Mouse (Mus musculus): ENCODE results near the gene Zfp276. TPM values are rescaled to one million over a fixed set of nuclear protein-coding genes. Genes with fewer than 3 reads are reported as not detected.

Gene Zfp276
- total and polyA plus RNA-seq, 2 experiments from 2014 or later, result 14.8 to 37.3 TPM

- no peak overlapping the region for H3K4me2 ChIP-seq (ENCODE audit: low read depth)
- DNase-seq (peak; percentile 23), ATAC-seq (no peak)
- H3K9me3 ChIP-seq (ENCODE audit: low read length), result no peaks in the 10 kb centered on the region
- H3K27me3 ChIP-seq (ENCODE audit: insufficient read depth, low read length), result no peaks in the 10 kb centered on the region
- H3K27ac ChIP-seq (ENCODE audit: low read depth, low read length), result no peak overlapping the region
- WGBS, result 69% methylated on average over 4 of the region's 4 CpGs
- no peaks in the 10 kb centered on the region for H3K4me1 ChIP-seq (ENCODE audit: insufficient read depth)
- no peak overlapping the region for H3K4me3 ChIP-seq (ENCODE audit: low read depth, low read length)
- TF ChIP-seq CTCF (IDR thresholded peaks at IDR 0.05; ENCODE audit: low read depth), result peak; percentile 57
- no peak overlapping the region for H3K9ac ChIP-seq
- H3K36me3 ChIP-seq (ENCODE audit: insufficient read depth), result no peaks in the 10 kb centered on the region
Measured at GRCm38 (mm10) chr8:123290166-123290565, 36.2 kb downstream of the Zfp276 start.

DNA sequence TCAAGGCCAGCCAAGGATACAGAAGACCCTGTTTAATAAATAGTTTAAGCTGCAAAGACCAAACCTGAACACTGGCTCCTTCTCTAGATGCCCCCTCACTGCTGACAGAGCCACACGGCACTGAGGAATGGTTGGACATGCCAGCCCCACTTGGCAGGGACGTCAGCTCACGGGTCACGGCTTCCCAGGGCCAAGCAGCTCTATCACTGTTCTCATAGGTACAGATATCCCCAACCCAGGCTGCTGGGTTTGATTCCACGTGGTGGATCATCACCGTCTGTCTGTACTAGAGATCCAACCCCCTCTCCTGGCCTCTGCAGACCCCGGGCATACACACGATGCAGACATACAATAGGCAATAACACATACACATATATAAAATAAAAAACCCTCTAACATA, 36.7 kb downstream of the Zfp276 start:
- TF ChIP-seq CTCF (IDR thresholded peaks at IDR 0.05; ENCODE audit: low read depth), result no peak
- no peaks in the 10 kb centered on the region for H3K9me3 ChIP-seq (ENCODE audit: low read length)
- H3K36me3 ChIP-seq (ENCODE audit: insufficient read depth), result no peaks in the 10 kb centered on the region
- H3K4me2 ChIP-seq (ENCODE audit: low read depth), result no peak overlapping the region
- DNase-seq, result no peak
- 92% methylated on average over 8 of the region's 8 CpGs for WGBS
- no peak overlapping the region for H3K9ac ChIP-seq
- no peak overlapping the region for H3K27ac ChIP-seq (ENCODE audit: low read depth, low read length)
- H3K27me3 ChIP-seq (ENCODE audit: insufficient read depth, low read length), result no peaks in the 10 kb centered on the region
- H3K4me1 ChIP-seq (ENCODE audit: insufficient read depth), result no peaks in the 10 kb centered on the region
- ATAC-seq, result no peak
- no peak overlapping the region for H3K4me3 ChIP-seq (ENCODE audit: low read depth, low read length)

DNA sequence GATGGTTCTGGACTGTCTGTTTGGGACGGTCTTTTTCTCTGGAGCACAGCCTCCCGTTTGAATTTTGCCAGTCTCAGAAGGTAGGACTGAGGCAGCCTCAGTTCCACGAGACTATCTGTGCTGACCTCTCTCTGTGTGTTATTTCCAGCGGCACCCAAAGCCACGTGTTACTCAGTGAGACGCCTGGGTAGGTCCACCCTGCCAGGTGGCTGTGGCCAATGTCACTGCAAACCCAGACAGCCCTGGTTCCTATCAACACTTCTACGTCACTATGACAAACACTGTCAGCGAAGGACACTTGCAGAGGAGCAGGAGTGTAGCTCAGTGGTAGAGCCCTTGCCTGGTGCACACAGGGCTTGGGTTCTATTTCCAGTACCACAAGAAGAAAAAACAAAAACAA, 37.7 kb downstream of the Zfp276 start:
- Histone ChIP-seq H3K9me3 (ENCODE audit: low read length) (no peaks in the 10 kb centered on the region), H3K27me3 (ENCODE audit: insufficient read depth, low read length) (no peaks in the 10 kb centered on the region), H3K9ac (no peak overlapping the region), H3K4me3 (ENCODE audit: low read depth, low read length) (no peak overlapping the region), H3K36me3 (ENCODE audit: insufficient read depth) (no peaks in the 10 kb centered on the region), H3K4me2 (ENCODE audit: low read depth) (no peak overlapping the region), H3K27ac (ENCODE audit: low read depth, low read length) (no peak overlapping the region), H3K4me1 (ENCODE audit: insufficient read depth) (no peaks in the 10 kb centered on the region)
- ATAC-seq, result no peak
- TF ChIP-seq CTCF (IDR thresholded peaks at IDR 0.05; ENCODE audit: low read depth), result no peak
- no peak for DNase-seq
- 94% methylated on average over 8 of the region's 8 CpGs for WGBS

- DNase-seq (no peak), ATAC-seq (no peak)
- Histone ChIP-seq H3K4me1 (ENCODE audit: insufficient read depth) (no peaks in the 10 kb centered on the region), H3K4me2 (ENCODE audit: low read depth) (no peak overlapping the region), H3K9ac (no peak overlapping the region), H3K36me3 (ENCODE audit: insufficient read depth) (no peaks in the 10 kb centered on the region), H3K27ac (ENCODE audit: low read depth, low read length) (no peak overlapping the region), H3K9me3 (ENCODE audit: low read length) (no peaks in the 10 kb centered on the region), H3K27me3 (ENCODE audit: insufficient read depth, low read length) (no peaks in the 10 kb centered on the region), H3K4me3 (ENCODE audit: low read depth, low read length) (no peak overlapping the region)
- no peak for TF ChIP-seq CTCF (IDR thresholded peaks at IDR 0.05; ENCODE audit: low read depth)
- 93% methylated on average over 3 of the region's 3 CpGs for WGBS
Measured at GRCm38 (mm10) chr8:123292281-123292680, 38.3 kb downstream of the Zfp276 start.

- DNase-seq (no peak), ATAC-seq (no peak)
- no peaks in the 10 kb centered on the region for H3K36me3 ChIP-seq (ENCODE audit: insufficient read depth)
- H3K27me3 ChIP-seq (ENCODE audit: insufficient read depth, low read length), result no peaks in the 10 kb centered on the region
- WGBS, result 86% methylated on average over 2 of the region's 2 CpGs
- H3K27ac ChIP-seq (ENCODE audit: low read depth, low read length), result no peak overlapping the region
- H3K4me2 ChIP-seq (ENCODE audit: low read depth), result no peak overlapping the region
- H3K9me3 ChIP-seq (ENCODE audit: low read length), result no peaks in the 10 kb centered on the region
- H3K4me3 ChIP-seq (ENCODE audit: low read depth, low read length), result no peak overlapping the region
- TF ChIP-seq CTCF (IDR thresholded peaks at IDR 0.05; ENCODE audit: low read depth), result no peak
- H3K4me1 ChIP-seq (ENCODE audit: insufficient read depth), result no peaks in the 10 kb centered on the region
- no peak overlapping the region for H3K9ac ChIP-seq
Measured at GRCm38 (mm10) chr8:123292785-123293184, 38.8 kb downstream of the Zfp276 start.

GRCm38 (mm10) chr8:123298301-123298700, 44.3 kb downstream of the Zfp276 start:
- no peak for DNase-seq

GRCm38 (mm10) chr8:123308738-123309137, 54.7 kb downstream of the Zfp276 start:
- DNase-seq (no peak), ATAC-seq (no peak)
- H3K4me3 ChIP-seq (ENCODE audit: low read depth, low read length), result no peak overlapping the region
- no peak overlapping the region for H3K9ac ChIP-seq
- H3K4me1 ChIP-seq (ENCODE audit: insufficient read depth), result no peaks in the 10 kb centered on the region
- no peaks in the 10 kb centered on the region for H3K9me3 ChIP-seq (ENCODE audit: low read length)
- no peak overlapping the region for H3K4me2 ChIP-seq (ENCODE audit: low read depth)
- H3K27ac ChIP-seq (ENCODE audit: low read depth, low read length), result no peak overlapping the region
- WGBS, result 68% methylated on average over 4 of the region's 4 CpGs
- no peaks in the 10 kb centered on the region for H3K27me3 ChIP-seq (ENCODE audit: insufficient read depth, low read length)
- no peak for TF ChIP-seq CTCF (IDR thresholded peaks at IDR 0.05; ENCODE audit: low read depth)
- H3K36me3 ChIP-seq (ENCODE audit: insufficient read depth), result no peaks in the 10 kb centered on the region

More at GRCm38 (mm10) chr8:123298301-123298700, 44.3 kb downstream of the Zfp276 start:
- Histone ChIP-seq H3K4me3 (ENCODE audit: low read depth, low read length) (no peak overlapping the region), H3K27ac (ENCODE audit: low read depth, low read length) (no peak overlapping the region), H3K27me3 (ENCODE audit: insufficient read depth, low read length) (no peaks in the 10 kb centered on the region), H3K4me2 (ENCODE audit: low read depth) (no peak overlapping the region), H3K9ac (no peak overlapping the region), H3K36me3 (ENCODE audit: insufficient read depth) (no peaks in the 10 kb centered on the region), H3K4me1 (ENCODE audit: insufficient read depth) (no peaks in the 10 kb centered on the region), H3K9me3 (ENCODE audit: low read length) (no peaks in the 10 kb centered on the region)
- TF ChIP-seq CTCF (IDR thresholded peaks at IDR 0.05; ENCODE audit: low read depth), result no peak
- no peak for ATAC-seq
- 96% methylated on average over 11 of the region's 11 CpGs for WGBS

All from forebrain, postnatal 0 days (tissue).